Mouse (Mus musculus): ENCODE results near the gene Slc9a8. TPM values are rescaled to one million over a fixed set of nuclear protein-coding genes. Genes with fewer than 3 reads are reported as not detected.

The Slc9a8 gene
- polyA plus RNA-seq, 1 experiment from 2014 or later = 27.5 TPM

- WGBS = 1% methylated on average over 61 of the region's 63 CpGs
Observed at GRCm38 (mm10) chr2:167492713-167493636, 71.5 kb downstream of the Slc9a8 start, which contains the start of gene Spata2. Spata2 (minus strand) TSS chr2:167492887.

GRCm38 (mm10) chr2:167496437-167496836, 74.9 kb downstream of the Slc9a8 start:
- WGBS = 81% methylated on average over 7 of the region's 7 CpGs
- Histone ChIP-seq H3K4me1 (ENCODE audit: control insufficient read depth, insufficient read depth, low read length) (peaks cover 6% of the 10 kb centered on the region), H3K27ac (ENCODE audit: low read length) (no peak overlapping the region), H3K36me3 (ENCODE audit: control insufficient read depth, insufficient read depth, low read length) (peaks cover 3% of the 10 kb centered on the region; the same call in 1 of the 2 replicates), H3K4me3 (ENCODE audit: low read depth, low read length) (no peak overlapping the region), H3K9ac (replicated peaks; ENCODE audit: low read depth, low read length) (no peak overlapping the region), H3K9me3 (ENCODE audit: control insufficient read depth, low read depth, low read length) (no peaks in the 10 kb centered on the region), H3K27me3 (ENCODE audit: control insufficient read depth, insufficient read depth, low read length) (no peaks in the 10 kb centered on the region), H3K4me2 (replicated peaks; ENCODE audit: low read depth, low read length) (no peak overlapping the region)
- ATAC-seq (ENCODE audit: insufficient number of reproducible peaks, insufficient read depth, low FRiP score, low read depth) = no peak

More at GRCm38 (mm10) chr2:167492713-167493636, 71.5 kb downstream of the Slc9a8 start, which contains the start of gene Spata2:
- H3K9me3 ChIP-seq (ENCODE audit: control insufficient read depth, low read depth, low read length) = no peaks in the 10 kb centered on the region
- H3K27ac ChIP-seq (ENCODE audit: low read length) = peak within 1 kb of the TSS; percentile 93
- H3K27me3 ChIP-seq (ENCODE audit: control insufficient read depth, insufficient read depth, low read length) = no peaks in the 10 kb centered on the region
- peaks cover 13% of the 10 kb centered on the region for H3K4me1 ChIP-seq (ENCODE audit: control insufficient read depth, insufficient read depth, low read length)
- peak within 1 kb of the TSS; percentile 75 for H3K4me3 ChIP-seq (ENCODE audit: low read depth, low read length)
- H3K36me3 ChIP-seq (ENCODE audit: control insufficient read depth, insufficient read depth, low read length) = peaks cover 3% of the 10 kb centered on the region; the same call in 1 of the 2 replicates
- peak within 1 kb of the TSS; percentile 76 for H3K9ac ChIP-seq (replicated peaks; ENCODE audit: low read depth, low read length)
- peak within 1 kb of the TSS; percentile 91 for H3K4me2 ChIP-seq (replicated peaks; ENCODE audit: low read depth, low read length)
- peak; percentile 83 for ATAC-seq (ENCODE audit: insufficient number of reproducible peaks, insufficient read depth, low FRiP score, low read depth)

DNA sequence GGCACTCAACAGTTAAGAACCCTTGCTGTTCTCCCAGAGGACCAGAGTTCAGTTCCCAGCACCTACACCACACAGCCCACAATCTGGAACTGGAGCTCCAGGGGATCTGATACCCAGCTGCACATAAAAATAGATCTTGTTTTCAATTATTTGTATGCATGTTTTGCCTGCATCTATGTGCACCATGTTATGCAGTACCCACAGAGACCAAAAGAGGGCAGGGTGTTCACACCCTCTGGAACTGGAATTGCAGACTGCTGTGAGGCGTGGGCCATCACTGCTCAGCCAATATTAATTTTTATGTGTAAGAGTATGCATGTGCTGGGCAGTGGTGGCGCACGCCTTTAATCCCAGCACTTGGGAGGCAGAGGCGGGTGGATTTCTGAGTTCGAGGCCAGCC, 75.8 kb downstream of the Slc9a8 start:
- ATAC-seq (ENCODE audit: insufficient number of reproducible peaks, insufficient read depth, low FRiP score, low read depth) = no peak

GRCm38 (mm10) chr2:167502554-167503252, 81.2 kb downstream of the Slc9a8 start:
- no peak for ATAC-seq (ENCODE audit: insufficient number of reproducible peaks, insufficient read depth, low FRiP score, low read depth)
- Histone ChIP-seq H3K9me3 (ENCODE audit: control insufficient read depth, low read depth, low read length) (no peaks in the 10 kb centered on the region), H3K27ac (ENCODE audit: low read length) (no peak overlapping the region), H3K9ac (replicated peaks; ENCODE audit: low read depth, low read length) (no peak overlapping the region), H3K4me1 (ENCODE audit: control insufficient read depth, insufficient read depth, low read length) (peaks cover 20% of the 10 kb centered on the region), H3K4me2 (replicated peaks; ENCODE audit: low read depth, low read length) (peak overlapping the region; percentile 96), H3K36me3 (ENCODE audit: control insufficient read depth, insufficient read depth, low read length) (peaks cover 9% of the 10 kb centered on the region), H3K4me3 (ENCODE audit: low read depth, low read length) (peak overlapping the region; percentile 89), H3K27me3 (ENCODE audit: control insufficient read depth, insufficient read depth, low read length) (no peaks in the 10 kb centered on the region)
- WGBS = 43% methylated on average over 13 of the region's 13 CpGs

More for the DNA sequence above, 75.8 kb downstream of the Slc9a8 start:
- Histone ChIP-seq H3K9ac (replicated peaks; ENCODE audit: low read depth, low read length) (no peak overlapping the region), H3K4me2 (replicated peaks; ENCODE audit: low read depth, low read length) (no peak overlapping the region), H3K27ac (ENCODE audit: low read length) (no peak overlapping the region), H3K36me3 (ENCODE audit: control insufficient read depth, insufficient read depth, low read length) (peaks cover 3% of the 10 kb centered on the region; the same call in 1 of the 2 replicates), H3K4me3 (ENCODE audit: low read depth, low read length) (no peak overlapping the region), H3K9me3 (ENCODE audit: control insufficient read depth, low read depth, low read length) (no peaks in the 10 kb centered on the region), H3K4me1 (ENCODE audit: control insufficient read depth, insufficient read depth, low read length) (no peaks in the 10 kb centered on the region), H3K27me3 (ENCODE audit: control insufficient read depth, insufficient read depth, low read length) (no peaks in the 10 kb centered on the region)
- WGBS = 72% methylated on average over 5 of the region's 5 CpGs

- no peaks in the 10 kb centered on the region for H3K9me3 ChIP-seq (ENCODE audit: control insufficient read depth, low read depth, low read length)
- peaks cover 20% of the 10 kb centered on the region for H3K4me1 ChIP-seq (ENCODE audit: control insufficient read depth, insufficient read depth, low read length)
- under 1% methylated on average over 75 of the region's 85 CpGs for WGBS
- H3K36me3 ChIP-seq (ENCODE audit: control insufficient read depth, insufficient read depth, low read length) = peaks cover 13% of the 10 kb centered on the region
- peak overlapping the region; percentile 70 for H3K27ac ChIP-seq (ENCODE audit: low read length)
- H3K4me2 ChIP-seq (replicated peaks; ENCODE audit: low read depth, low read length) = peak overlapping the region; percentile 96
- no peaks in the 10 kb centered on the region for H3K27me3 ChIP-seq (ENCODE audit: control insufficient read depth, insufficient read depth, low read length)
- H3K9ac ChIP-seq (replicated peaks; ENCODE audit: low read depth, low read length) = peak overlapping the region; percentile 75
- H3K4me3 ChIP-seq (ENCODE audit: low read depth, low read length) = peak overlapping the region; percentile 89
- peak; percentile 90 for ATAC-seq (ENCODE audit: insufficient number of reproducible peaks, insufficient read depth, low FRiP score, low read depth)
Observed at GRCm38 (mm10) chr2:167503253-167503895, 81.9 kb downstream of the Slc9a8 start.

DNA sequence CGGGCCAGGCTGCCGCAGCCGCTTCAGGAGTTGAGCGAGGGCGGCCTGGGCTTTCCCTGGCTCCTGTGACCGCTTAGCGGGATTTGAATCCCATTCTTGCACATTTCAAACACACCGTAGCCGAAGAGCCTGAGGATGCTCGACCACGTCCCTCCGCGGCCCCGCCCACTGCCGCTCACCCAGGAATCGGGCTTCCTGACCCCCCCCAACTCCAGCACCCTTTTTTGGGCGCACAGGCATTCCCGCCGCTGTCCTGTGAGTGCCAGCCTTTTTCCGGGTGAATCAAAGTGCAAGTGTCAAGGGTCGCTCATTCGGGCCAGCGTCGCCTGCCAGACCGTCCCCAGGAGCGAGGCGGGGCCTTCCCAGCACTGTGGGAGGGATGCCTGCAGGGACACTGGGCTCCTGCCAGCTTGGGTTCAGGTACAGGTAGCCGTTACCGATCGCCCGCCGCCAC, 82.4 kb downstream of the Slc9a8 start:
- H3K27ac ChIP-seq (ENCODE audit: low read length) = peak overlapping the region; percentile 70
- no peaks in the 10 kb centered on the region for H3K27me3 ChIP-seq (ENCODE audit: control insufficient read depth, insufficient read depth, low read length)
- under 1% methylated on average over 32 of the region's 32 CpGs for WGBS
- H3K36me3 ChIP-seq (ENCODE audit: control insufficient read depth, insufficient read depth, low read length) = peaks cover 19% of the 10 kb centered on the region
- H3K4me3 ChIP-seq (ENCODE audit: low read depth, low read length) = peak overlapping the region; percentile 89
- H3K9me3 ChIP-seq (ENCODE audit: control insufficient read depth, low read depth, low read length) = no peaks in the 10 kb centered on the region
- peak; percentile 51; the same call in 1 of the 2 replicates for ATAC-seq (ENCODE audit: insufficient number of reproducible peaks, insufficient read depth, low FRiP score, low read depth)
- peaks cover 20% of the 10 kb centered on the region for H3K4me1 ChIP-seq (ENCODE audit: control insufficient read depth, insufficient read depth, low read length)
- peak overlapping the region; percentile 96 for H3K4me2 ChIP-seq (replicated peaks; ENCODE audit: low read depth, low read length)
- peak overlapping the region; percentile 75 for H3K9ac ChIP-seq (replicated peaks; ENCODE audit: low read depth, low read length)

- Histone ChIP-seq H3K9me3 (ENCODE audit: control insufficient read depth, low read depth, low read length) (no peaks in the 10 kb centered on the region), H3K4me1 (ENCODE audit: control insufficient read depth, insufficient read depth, low read length) (peaks cover 20% of the 10 kb centered on the region), H3K36me3 (ENCODE audit: control insufficient read depth, insufficient read depth, low read length) (peaks cover 29% of the 10 kb centered on the region), H3K27me3 (ENCODE audit: control insufficient read depth, insufficient read depth, low read length) (no peaks in the 10 kb centered on the region), H3K27ac (ENCODE audit: low read length) (no peak overlapping the region), H3K4me3 (ENCODE audit: low read depth, low read length) (no peak overlapping the region), H3K4me2 (replicated peaks; ENCODE audit: low read depth, low read length) (0 out of 2 replicates have a peak overlapping the region, but pooled peaks have one; percentile 18), H3K9ac (replicated peaks; ENCODE audit: low read depth, low read length) (no peak overlapping the region)
- ATAC-seq (ENCODE audit: insufficient number of reproducible peaks, insufficient read depth, low FRiP score, low read depth) = no peak
- WGBS = 70% methylated on average over 3 of the region's 3 CpGs
Observed at GRCm38 (mm10) chr2:167505127-167505526, 83.6 kb downstream of the Slc9a8 start.
